Mouse (Mus musculus): Measurements from ENCODE around the gene Olfr365. TPM values are rescaled to one million over a fixed set of nuclear protein-coding genes. Genes with fewer than 3 reads are reported as not detected.

Gene Olfr365
- polyA plus RNA-seq (2017; shearing (Covaris generic)): under 1 TPM in 1 of 2 experiments, not detected in 1; 0.04 TPM

GRCm38 (mm10) chr2:37187898-37188297 is at the start of gene Olfr365:
Olfr365 (plus strand) TSS chr2:37188198.

GRCm38 (mm10) chr2:37139022-37139421 is 49.0 kb upstream of the Olfr365 start, which contains the start of gene Olfr364-ps1:
Olfr364-ps1 (plus strand) TSS chr2:37139322.

GRCm38 (mm10) chr2:37211274-37211673 is 23.3 kb downstream of the Olfr365 start, which contains the start of gene Olfr366:
Olfr366 (plus strand) TSS chr2:37211574.

Other genes starting within 250 kb of the Olfr365 start
- gene Olfr357, start 194.4 kb upstream of the Olfr365 start, polyA plus RNA-seq (2017; shearing (Covaris generic)): under 1 TPM in 1 of 2 experiments, not detected in 1; 0.07 TPM
- not detected for gene Olfr358, start 178.9 kb upstream of the Olfr365 start, polyA plus RNA-seq (2017; shearing (Covaris generic))
- gene Olfr360, start 122.5 kb upstream of the Olfr365 start, polyA plus RNA-seq (2017; shearing (Covaris generic)): not detected
- not detected for gene Olfr361, start 98.9 kb upstream of the Olfr365 start, polyA plus RNA-seq (2017; shearing (Covaris generic))
- not detected for gene Olfr362, start 70.3 kb upstream of the Olfr365 start, polyA plus RNA-seq (2017; shearing (Covaris generic))
- not detected for gene Olfr364-ps1, start 48.9 kb upstream of the Olfr365 start, polyA plus RNA-seq (2017; shearing (Covaris generic))
- gene Olfr366, start 23.4 kb downstream of the Olfr365 start, polyA plus RNA-seq (2017; shearing (Covaris generic)): under 1 TPM in 1 of 2 experiments, not detected in 1; 0.04 TPM
- not detected for gene Olfr368, start 138.3 kb downstream of the Olfr365 start, polyA plus RNA-seq (2017; shearing (Covaris generic))
- 10 to 100 TPM; 24.0 to 30.8 TPM for gene Pdcl, start 171.1 kb downstream of the Olfr365 start, polyA plus RNA-seq (2017; shearing (Covaris generic))
- gene Rc3h2, start 234.7 kb downstream of the Olfr365 start, polyA plus RNA-seq (2017; shearing (Covaris generic)): 10 to 100 TPM; 34.9 to 39.5 TPM